Mouse (Mus musculus): ENCODE data around the gene Phf21a.

DNA sequence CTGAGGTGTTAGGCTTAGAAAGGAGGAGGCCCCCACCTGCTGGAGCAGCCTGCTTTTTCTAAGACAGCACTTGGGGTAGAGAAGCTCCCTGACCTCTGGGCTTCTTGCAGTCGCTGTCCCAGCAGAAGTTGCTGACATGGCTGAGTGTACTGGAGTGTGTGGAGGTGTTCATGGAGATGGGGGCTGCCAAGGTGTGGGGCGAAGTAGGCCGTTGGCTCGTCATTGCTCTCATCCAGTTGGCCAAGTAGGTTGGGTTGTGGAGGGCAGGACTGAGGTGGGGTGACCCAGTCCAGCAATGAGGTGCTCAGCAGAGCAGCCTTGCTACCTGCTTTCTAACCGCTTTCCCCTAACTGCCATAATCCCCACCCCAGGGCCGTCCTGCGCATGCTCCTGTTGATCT is 284.4 kb downstream of the Phf21a start:
- no peak for TF ChIP-seq CTCF (IDR thresholded peaks at IDR 0.05; ENCODE audit: borderline replicate concordance, extremely low read depth, insufficient read depth, insufficient read length)
- TF ChIP-seq POLR2A (IDR thresholded peaks at IDR 0.05; ENCODE audit: borderline replicate concordance, extremely low read depth, insufficient read depth, insufficient read length, poor library complexity, severe bottlenecking): no peak
